Mouse (Mus musculus) layer of hippocampus, adult 8-10 months (tissue): ENCODE results near the gene Zic2. TPM values are rescaled to one million over a fixed set of nuclear protein-coding genes. Genes with fewer than 3 reads are reported as not detected.
"Not testable (repeated sequence)": the region's sequence is repeated elsewhere in the genome, so short reads cannot be mapped to it uniquely, and the experiment has no call there.

Experiments used
- DNase-seq, 2 experiments: peaks; one replicate each; pipeline ENCODE4 v3.0.0; 2022; ENCODE audit warnings: low spot score in 2 of 2
- total RNA-seq, 4 experiments: library from RNA; stranded (reverse); gene quantifications; 2 replicates each; pipeline ENCODE4 v1.2.4; 2022

The Zic2 gene
- total RNA-seq, 4 experiments from 2014 or later, result 15.0 to 20.8 (median 18.6) TPM

DNA sequence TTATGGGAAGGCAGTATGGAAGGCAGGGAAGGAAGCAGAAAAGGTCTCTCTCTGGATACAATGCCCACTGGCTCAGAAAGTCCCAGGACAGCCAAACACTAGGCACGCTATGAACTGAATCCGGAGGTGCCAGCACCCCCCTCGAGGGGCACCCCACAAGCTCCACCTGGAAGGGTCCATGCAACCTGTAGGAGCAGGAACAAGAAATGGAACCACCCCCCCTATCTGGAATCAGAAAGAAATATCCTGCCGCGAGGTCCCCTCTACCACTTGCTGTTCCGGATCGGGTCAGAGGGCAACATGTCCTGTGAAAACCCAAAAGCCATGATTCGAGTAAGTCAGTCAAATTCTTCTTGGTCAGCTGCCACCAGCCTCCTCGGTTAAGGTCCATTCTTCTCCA lies 13.3 kb upstream of the Zic2 start:
- no peak for DNase-seq

- DNase-seq, result no peak
Measured at GRCm38 (mm10) chr14:122462689-122463079, 12.6 kb upstream of the Zic2 start.

- no peak for DNase-seq
Measured at GRCm38 (mm10) chr14:122463080-122463691, 12.0 kb upstream of the Zic2 start.

GRCm38 (mm10) chr14:122463734-122464341 lies 11.4 kb upstream of the Zic2 start:
- not testable (repeated sequence) for DNase-seq

- no peak for DNase-seq
Measured at GRCm38 (mm10) chr14:122464351-122464762, 10.9 kb upstream of the Zic2 start.

GRCm38 (mm10) chr14:122464763-122465741 lies 10.2 kb upstream of the Zic2 start, which contains the start of gene Zic5:
Zic5 (minus strand) TSS chr14:122465677.
- peak in 1 of 2 experiments; percentile 39 for DNase-seq

GRCm38 (mm10) chr14:122465931-122466490 lies 9.2 kb upstream of the Zic2 start:
- DNase-seq, result no peak

GRCm38 (mm10) chr14:122466756-122467362 lies 8.4 kb upstream of the Zic2 start:
- no peak for DNase-seq

GRCm38 (mm10) chr14:122467926-122468841 lies 7.1 kb upstream of the Zic2 start:
- DNase-seq, result no peak

- DNase-seq, result no peak
Measured at GRCm38 (mm10) chr14:122468971-122469755, 6.1 kb upstream of the Zic2 start.

DNA sequence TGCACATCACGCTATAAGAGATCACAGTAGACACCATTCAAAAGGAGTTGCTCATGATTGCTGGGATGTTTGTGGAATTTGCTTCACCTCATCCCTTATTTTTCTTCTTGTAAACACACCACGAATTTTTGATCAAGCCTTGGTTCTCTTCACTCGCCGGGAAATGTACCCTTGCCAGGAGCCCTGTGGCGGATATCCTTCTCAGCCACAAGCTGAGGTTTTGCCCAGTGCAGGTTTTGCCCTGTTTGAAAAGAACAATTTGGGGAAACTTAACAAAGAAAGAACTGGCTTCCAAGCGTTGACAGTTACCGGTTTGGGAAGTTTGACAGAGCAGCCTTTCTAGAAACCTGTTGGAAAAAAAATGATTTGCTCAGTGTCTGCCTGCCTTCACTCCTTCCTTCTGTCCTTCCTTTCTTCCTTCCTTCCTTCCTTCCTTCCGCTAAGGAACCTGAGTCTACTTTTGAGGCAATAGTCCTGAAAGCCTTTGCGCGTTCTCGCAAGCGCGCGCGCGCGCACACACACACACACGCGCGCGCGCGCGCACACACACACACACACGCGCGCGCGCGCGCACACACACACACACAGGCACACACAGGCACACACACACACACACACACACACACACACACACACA lies 3.7 kb upstream of the Zic2 start:
- no peak for DNase-seq

DNA sequence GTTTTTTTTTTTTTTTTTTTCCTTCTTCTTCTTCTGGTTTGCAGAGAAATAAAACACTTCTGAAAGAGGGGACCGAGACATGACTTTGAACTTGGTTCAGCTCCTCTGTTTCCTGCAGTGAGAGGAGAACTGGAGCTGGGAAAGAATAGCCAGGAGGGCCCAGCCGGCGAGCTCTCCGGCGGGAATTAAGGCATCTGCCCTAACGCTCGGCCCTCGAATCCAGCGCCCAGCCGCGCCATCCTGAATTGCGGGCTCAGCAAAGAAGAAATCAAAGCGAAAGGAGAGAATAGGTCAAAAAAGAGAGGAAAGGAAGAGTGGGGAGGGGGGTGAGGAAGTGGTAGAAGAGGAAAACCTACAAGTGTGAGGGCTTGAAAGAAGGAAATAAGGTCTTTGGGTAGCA lies 3.1 kb upstream of the Zic2 start:
- DNase-seq, result no peak

DNA sequence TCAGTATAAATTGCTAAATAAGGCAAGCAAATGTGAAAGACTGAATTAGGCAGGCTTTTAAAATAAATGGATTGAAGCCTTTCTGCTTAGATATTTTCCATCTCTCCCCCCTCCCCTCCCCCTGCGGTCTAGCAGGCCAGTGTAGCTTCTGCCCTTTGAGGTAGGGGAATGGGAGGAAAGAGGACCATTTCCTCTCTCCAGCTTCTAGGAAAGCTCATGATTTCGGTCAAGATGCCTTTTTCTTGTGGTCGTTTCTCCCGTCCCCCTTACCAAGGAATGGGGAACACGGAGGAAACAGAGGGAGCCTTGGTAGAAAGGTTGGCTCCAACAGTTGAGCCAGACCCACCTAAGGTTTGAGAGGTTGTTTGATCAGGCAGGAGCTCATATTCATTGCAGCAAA lies 2.6 kb upstream of the Zic2 start:
- no peak for DNase-seq

- DNase-seq, result no peak
Measured at GRCm38 (mm10) chr14:122473211-122473751, 2.0 kb upstream of the Zic2 start.

DNA sequence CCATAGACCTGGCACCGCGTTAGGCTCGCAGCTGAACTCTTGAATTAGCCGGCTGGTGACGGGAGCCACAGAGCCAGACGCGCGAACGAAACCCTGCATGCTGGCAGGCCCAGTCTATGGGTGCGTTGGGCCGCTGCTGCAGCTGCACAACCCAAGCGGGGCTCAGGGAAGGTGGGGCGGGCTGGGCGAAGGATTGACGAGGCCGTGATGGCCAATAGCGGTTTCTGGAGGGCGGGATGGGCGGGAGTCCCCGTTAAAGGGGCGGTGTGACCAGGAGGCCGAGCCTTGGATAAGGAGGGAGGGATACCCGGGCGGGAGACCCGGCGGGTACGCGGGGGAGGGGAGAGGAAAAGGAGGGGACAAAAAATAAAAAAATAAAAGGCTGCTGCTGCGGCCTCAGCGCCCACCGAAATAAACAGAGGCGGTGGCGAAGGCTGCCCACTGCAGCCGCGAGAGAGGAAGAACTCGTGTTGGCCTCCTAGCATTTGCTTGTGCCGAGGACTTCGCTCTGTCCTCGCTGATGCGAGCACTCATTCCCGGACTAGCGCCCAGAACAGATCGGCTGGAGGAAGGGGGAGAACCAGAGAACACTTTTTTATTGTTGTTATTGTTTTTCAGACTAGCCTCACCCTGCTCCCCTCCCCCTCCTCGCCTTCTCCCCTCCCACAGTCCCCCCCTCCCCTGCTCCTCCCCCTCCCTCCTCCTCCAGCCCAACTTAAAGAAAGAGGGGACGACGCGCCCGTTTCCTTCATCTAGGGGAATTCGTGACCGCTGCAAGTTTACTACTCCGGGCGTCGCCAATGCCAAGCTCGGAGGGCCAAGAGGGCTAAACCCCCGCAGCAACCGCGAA lies 969 bp upstream of the Zic2 start:
- DNase-seq, result peak in 1 of 2 experiments; percentile 26

DNA sequence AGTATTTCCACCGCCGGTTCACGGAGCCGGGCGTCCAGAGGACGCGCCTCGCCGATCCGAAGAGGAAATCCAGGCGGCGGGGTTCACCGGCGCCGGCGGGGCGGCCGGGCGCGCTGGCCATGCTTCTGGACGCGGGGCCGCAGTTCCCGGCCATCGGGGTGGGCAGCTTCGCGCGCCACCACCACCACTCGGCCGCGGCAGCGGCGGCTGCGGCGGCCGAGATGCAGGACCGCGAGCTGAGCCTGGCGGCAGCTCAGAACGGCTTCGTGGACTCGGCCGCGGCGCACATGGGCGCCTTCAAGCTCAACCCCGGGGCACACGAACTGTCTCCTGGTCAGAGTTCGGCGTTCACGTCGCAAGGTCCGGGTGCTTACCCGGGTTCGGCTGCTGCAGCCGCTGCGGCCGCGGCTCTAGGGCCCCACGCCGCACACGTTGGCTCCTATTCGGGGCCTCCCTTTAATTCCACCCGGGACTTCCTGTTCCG lies 364 bp downstream of the Zic2 start:
- DNase-seq, result no peak

DNA sequence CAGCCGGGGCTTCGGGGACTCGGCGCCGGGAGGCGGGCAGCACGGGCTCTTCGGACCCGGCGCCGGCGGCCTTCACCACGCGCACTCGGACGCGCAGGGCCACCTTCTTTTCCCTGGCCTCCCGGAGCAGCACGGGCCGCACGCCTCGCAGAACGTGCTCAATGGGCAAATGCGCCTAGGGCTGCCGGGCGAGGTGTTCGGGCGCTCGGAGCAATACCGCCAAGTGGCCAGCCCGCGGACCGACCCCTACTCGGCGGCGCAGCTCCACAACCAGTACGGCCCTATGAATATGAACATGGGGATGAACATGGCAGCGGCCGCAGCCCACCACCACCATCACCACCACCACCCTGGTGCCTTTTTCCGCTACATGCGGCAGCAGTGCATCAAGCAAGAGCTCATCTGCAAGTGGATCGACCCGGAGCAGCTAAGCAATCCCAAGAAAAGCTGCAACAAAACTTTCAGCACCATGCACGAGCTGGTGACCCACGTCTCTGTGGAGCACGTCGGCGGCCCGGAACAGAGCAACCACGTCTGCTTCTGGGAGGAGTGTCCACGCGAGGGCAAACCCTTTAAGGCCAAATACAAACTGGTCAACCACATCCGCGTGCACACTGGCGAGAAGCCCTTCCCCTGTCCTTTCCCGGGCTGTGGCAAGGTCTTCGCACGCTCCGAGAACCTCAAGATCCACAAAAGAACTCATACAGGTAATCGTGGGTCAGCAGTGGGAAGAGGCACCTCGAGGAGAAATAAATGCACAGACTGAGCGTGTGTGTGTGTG lies 996 bp downstream of the Zic2 start:
- DNase-seq, result peak in 1 of 2 experiments; percentile 10
